Mouse (Mus musculus): Measurements from ENCODE around the gene Tmem189. TPM values are rescaled to one million over a fixed set of nuclear protein-coding genes. Genes with fewer than 3 reads are reported as not detected.

The Tmem189 gene
- total and polyA plus RNA-seq, 3 experiments = 17.5 to 38.8 (median 20.1) TPM

GRCm38 (mm10) chr2:167642164-167642563 lies 47.5 kb downstream of the Tmem189 start:
- Histone ChIP-seq H3K36me3 (replicated peaks) (peaks cover 81% of the 10 kb centered on the region), H3K9me3 (replicated peaks) (no peaks in the 10 kb centered on the region; the same call in 1 of the 2 replicates), H3K4me1 (ENCODE audit: insufficient read depth, low read depth, low read length) (peaks cover 7% of the 10 kb centered on the region), H3K27me3 (ENCODE audit: insufficient read depth, low read length) (peaks cover 3% of the 10 kb centered on the region; the same call in 1 of the 2 replicates), H3K4me3 (ENCODE audit: low read depth, low read length) (no peak overlapping the region)
- no peak for ATAC-seq (ENCODE audit: extremely low read depth, insufficient number of reproducible peaks, low FRiP score, poor library complexity, severe bottlenecking)
- TF ChIP-seq CTCF (IDR thresholded peaks at IDR 0.05; ENCODE audit: low read depth, low read length) (no peak), POLR2AphosphoS5 (IDR thresholded peaks at IDR 0.05; ENCODE audit: insufficient replicate concordance, low read depth, low read length) (no peak), TAL1 (conservative IDR thresholded peaks at IDR 0.05; ENCODE audit: low read depth, low read length) (no peak), GATA2 (IDR thresholded peaks at IDR 0.05; ENCODE audit: borderline replicate concordance, low read depth, low read length) (no peak)
- DNase-seq (ENCODE audit: low spot score) = no peak

GRCm38 (mm10) chr2:167641337-167641736 lies 48.3 kb downstream of the Tmem189 start:
- Histone ChIP-seq H3K4me1 (ENCODE audit: insufficient read depth, low read depth, low read length) (peaks cover 7% of the 10 kb centered on the region), H3K36me3 (replicated peaks) (peaks cover 72% of the 10 kb centered on the region)

GRCm38 (mm10) chr2:167640279-167640678 lies 49.3 kb downstream of the Tmem189 start:
- ATAC-seq (ENCODE audit: extremely low read depth, insufficient number of reproducible peaks, low FRiP score, poor library complexity, severe bottlenecking) (no peak), DNase-seq (ENCODE audit: low spot score) (no peak)
- peaks cover 3% of the 10 kb centered on the region; the same call in 1 of the 2 replicates for H3K27me3 ChIP-seq (ENCODE audit: insufficient read depth, low read length)
- H3K9me3 ChIP-seq (replicated peaks) = no peaks in the 10 kb centered on the region; the same call in 1 of the 2 replicates
- TF ChIP-seq GATA1 (IDR thresholded peaks at IDR 0.05; ENCODE audit: borderline replicate concordance, low read length) = no peak
- peak; percentile 54 for TF ChIP-seq CTCF (IDR thresholded peaks at IDR 0.05; ENCODE audit: low read depth, low read length)
- peaks cover 13% of the 10 kb centered on the region for H3K4me1 ChIP-seq (ENCODE audit: insufficient read depth, low read depth, low read length)
- H3K4me3 ChIP-seq (ENCODE audit: low read depth, low read length) = no peak overlapping the region
- peaks cover 62% of the 10 kb centered on the region for H3K36me3 ChIP-seq (replicated peaks)

More at GRCm38 (mm10) chr2:167641337-167641736, 48.3 kb downstream of the Tmem189 start:
- peak; percentile 34; the same call in 1 of the 2 replicates for TF ChIP-seq CTCF (IDR thresholded peaks at IDR 0.05; ENCODE audit: low read depth, low read length)
- no peak for TF ChIP-seq TAL1 (conservative IDR thresholded peaks at IDR 0.05; ENCODE audit: low read depth, low read length)
- ATAC-seq (ENCODE audit: extremely low read depth, insufficient number of reproducible peaks, low FRiP score, poor library complexity, severe bottlenecking) (peak; percentile 59; the same call in 1 of the 2 replicates), DNase-seq (ENCODE audit: low spot score) (no peak)
- no peak overlapping the region for H3K4me3 ChIP-seq (ENCODE audit: low read depth, low read length)
- peaks cover 3% of the 10 kb centered on the region; the same call in 1 of the 2 replicates for H3K27me3 ChIP-seq (ENCODE audit: insufficient read depth, low read length)
- H3K9me3 ChIP-seq (replicated peaks) = no peaks in the 10 kb centered on the region; the same call in 1 of the 2 replicates

GRCm38 (mm10) chr2:167634865-167635512 lies 54.6 kb downstream of the Tmem189 start:
- H3K4me1 ChIP-seq (ENCODE audit: insufficient read depth, low read depth, low read length) = peaks cover 44% of the 10 kb centered on the region
- DNase-seq (ENCODE audit: low spot score) = no peak
- no peak for TF ChIP-seq POLR2AphosphoS5 (IDR thresholded peaks at IDR 0.05; ENCODE audit: insufficient replicate concordance, low read depth, low read length)
- no peaks in the 10 kb centered on the region for H3K9me3 ChIP-seq (replicated peaks)
- H3K4me3 ChIP-seq (ENCODE audit: low read depth, low read length) = peak overlapping the region; percentile 88; the same call in 1 of the 2 replicates
- ATAC-seq (ENCODE audit: extremely low read depth, insufficient number of reproducible peaks, low FRiP score, poor library complexity, severe bottlenecking) = no peak
- peaks cover 3% of the 10 kb centered on the region; the same call in 1 of the 2 replicates for H3K27me3 ChIP-seq (ENCODE audit: insufficient read depth, low read length)
- H3K36me3 ChIP-seq (replicated peaks) = peaks cover 27% of the 10 kb centered on the region

GRCm38 (mm10) chr2:167634338-167634770 lies 55.3 kb downstream of the Tmem189 start:
- Histone ChIP-seq H3K4me3 (ENCODE audit: low read depth, low read length) (peak overlapping the region; percentile 88; the same call in 1 of the 2 replicates), H3K36me3 (replicated peaks) (peaks cover 27% of the 10 kb centered on the region), H3K27me3 (ENCODE audit: insufficient read depth, low read length) (peaks cover 3% of the 10 kb centered on the region; the same call in 1 of the 2 replicates), H3K9me3 (replicated peaks) (no peaks in the 10 kb centered on the region), H3K4me1 (ENCODE audit: insufficient read depth, low read depth, low read length) (peaks cover 50% of the 10 kb centered on the region)
- DNase-seq (ENCODE audit: low spot score) (peak; percentile 77), ATAC-seq (ENCODE audit: extremely low read depth, insufficient number of reproducible peaks, low FRiP score, poor library complexity, severe bottlenecking) (peak; percentile 82)
- no peak for TF ChIP-seq GATA1 (IDR thresholded peaks at IDR 0.05; ENCODE audit: borderline replicate concordance, low read length)
- no peak for TF ChIP-seq TAL1 (conservative IDR thresholded peaks at IDR 0.05; ENCODE audit: low read depth, low read length)
- TF ChIP-seq GATA2 (IDR thresholded peaks at IDR 0.05; ENCODE audit: borderline replicate concordance, low read depth, low read length) = no peak
- TF ChIP-seq POLR2AphosphoS5 (IDR thresholded peaks at IDR 0.05; ENCODE audit: insufficient replicate concordance, low read depth, low read length) = no peak

GRCm38 (mm10) chr2:167633537-167633872 lies 56.1 kb downstream of the Tmem189 start:
- Histone ChIP-seq H3K36me3 (replicated peaks) (peaks cover 27% of the 10 kb centered on the region), H3K9me3 (replicated peaks) (no peaks in the 10 kb centered on the region), H3K4me3 (ENCODE audit: low read depth, low read length) (peak overlapping the region; percentile 88; the same call in 1 of the 2 replicates), H3K27me3 (ENCODE audit: insufficient read depth, low read length) (peaks cover under 1% of the 10 kb centered on the region; the same call in 1 of the 2 replicates), H3K4me1 (ENCODE audit: insufficient read depth, low read depth, low read length) (peaks cover 59% of the 10 kb centered on the region)
- ATAC-seq (ENCODE audit: extremely low read depth, insufficient number of reproducible peaks, low FRiP score, poor library complexity, severe bottlenecking) (no peak), DNase-seq (ENCODE audit: low spot score) (no peak)
- TF ChIP-seq POLR2AphosphoS5 (IDR thresholded peaks at IDR 0.05; ENCODE audit: insufficient replicate concordance, low read depth, low read length) (no peak), CTCF (IDR thresholded peaks at IDR 0.05; ENCODE audit: low read depth, low read length) (no peak), TAL1 (conservative IDR thresholded peaks at IDR 0.05; ENCODE audit: low read depth, low read length) (no peak), GATA1 (IDR thresholded peaks at IDR 0.05; ENCODE audit: borderline replicate concordance, low read length) (no peak), GATA2 (IDR thresholded peaks at IDR 0.05; ENCODE audit: borderline replicate concordance, low read depth, low read length) (no peak)
